Mouse (Mus musculus): ENCODE measurements around the gene Dguok. TPM values are rescaled to one million over a fixed set of nuclear protein-coding genes. Genes with fewer than 3 reads are reported as not detected.

The Dguok gene
- polyA plus RNA-seq, 1 experiment from 2014 or later, result 64.5 TPM

GRCm38 (mm10) chr6:83437802-83438201, 69.0 kb downstream of the Dguok start:
- H3K4me2 ChIP-seq (replicated peaks), result peak overlapping the region; percentile 65; the same call in 1 of the 2 replicates
- no peaks in the 10 kb centered on the region for H3K9me3 ChIP-seq (replicated peaks)
- H3K9ac ChIP-seq, result no peak overlapping the region
- ATAC-seq (ENCODE audit: low FRiP score), result no peak
- WGBS, result 40% methylated on average over 3 of the region's 3 CpGs
- H3K36me3 ChIP-seq, result peaks cover 14% of the 10 kb centered on the region
- no peak overlapping the region for H3K4me3 ChIP-seq
- H3K27ac ChIP-seq, result no peak overlapping the region
- H3K4me1 ChIP-seq, result peaks cover 76% of the 10 kb centered on the region
- H3K27me3 ChIP-seq, result no peaks in the 10 kb centered on the region

- no peak for ATAC-seq (ENCODE audit: low FRiP score)
- H3K9ac ChIP-seq, result no peak overlapping the region
- H3K27ac ChIP-seq, result no peak overlapping the region
- no peak overlapping the region for H3K4me3 ChIP-seq
- H3K4me2 ChIP-seq (replicated peaks), result no peak overlapping the region
- peaks cover 71% of the 10 kb centered on the region for H3K4me1 ChIP-seq
- H3K27me3 ChIP-seq, result no peaks in the 10 kb centered on the region
- peaks cover 18% of the 10 kb centered on the region for H3K36me3 ChIP-seq
- WGBS, result 79% methylated on average over 3 of the region's 3 CpGs
- H3K9me3 ChIP-seq (replicated peaks), result no peaks in the 10 kb centered on the region
Observed at GRCm38 (mm10) chr6:83437225-83437624, 69.5 kb downstream of the Dguok start.

GRCm38 (mm10) chr6:83436547-83436946, 70.2 kb downstream of the Dguok start:
- H3K9me3 ChIP-seq (replicated peaks), result no peaks in the 10 kb centered on the region
- peaks cover 68% of the 10 kb centered on the region for H3K4me1 ChIP-seq
- H3K4me2 ChIP-seq (replicated peaks), result no peak overlapping the region
- H3K27me3 ChIP-seq, result no peaks in the 10 kb centered on the region
- H3K4me3 ChIP-seq, result no peak overlapping the region
- no peak overlapping the region for H3K9ac ChIP-seq
- ATAC-seq (ENCODE audit: low FRiP score), result no peak
- H3K27ac ChIP-seq, result no peak overlapping the region
- H3K36me3 ChIP-seq, result peaks cover 18% of the 10 kb centered on the region
- 86% methylated on average over 4 of the region's 4 CpGs for WGBS

GRCm38 (mm10) chr6:83435174-83435573, 71.6 kb downstream of the Dguok start:
- Histone ChIP-seq H3K27ac (peak overlapping the region; percentile 70), H3K4me1 (peaks cover 65% of the 10 kb centered on the region), H3K4me3 (no peak overlapping the region), H3K4me2 (replicated peaks) (no peak overlapping the region), H3K9me3 (replicated peaks) (no peaks in the 10 kb centered on the region), H3K36me3 (peaks cover 18% of the 10 kb centered on the region), H3K9ac (0 out of 2 replicates have a peak overlapping the region, but pooled peaks have one; percentile 20), H3K27me3 (no peaks in the 10 kb centered on the region)
- no peak for ATAC-seq (ENCODE audit: low FRiP score)
- WGBS, result 51% methylated on average over 5 of the region's 5 CpGs

- H3K9ac ChIP-seq, result no peak overlapping the region
- no peak overlapping the region for H3K4me3 ChIP-seq
- 84% methylated on average over 4 of the region's 4 CpGs for WGBS
- no peak for ATAC-seq (ENCODE audit: low FRiP score)
- H3K27ac ChIP-seq, result no peak overlapping the region
- no peaks in the 10 kb centered on the region for H3K27me3 ChIP-seq
- H3K4me2 ChIP-seq (replicated peaks), result no peak overlapping the region
- peaks cover 16% of the 10 kb centered on the region for H3K36me3 ChIP-seq
- no peaks in the 10 kb centered on the region for H3K9me3 ChIP-seq (replicated peaks)
- peaks cover 61% of the 10 kb centered on the region for H3K4me1 ChIP-seq
Observed at GRCm38 (mm10) chr6:83433546-83433945, 73.2 kb downstream of the Dguok start.

- 82% methylated on average over 7 of the region's 7 CpGs for WGBS
- Histone ChIP-seq H3K4me2 (replicated peaks) (no peak overlapping the region), H3K4me3 (no peak overlapping the region), H3K36me3 (peaks cover 15% of the 10 kb centered on the region; the same call in 1 of the 2 replicates), H3K27ac (no peak overlapping the region), H3K9ac (no peak overlapping the region), H3K9me3 (replicated peaks) (no peaks in the 10 kb centered on the region), H3K4me1 (peaks cover 61% of the 10 kb centered on the region), H3K27me3 (no peaks in the 10 kb centered on the region)
- no peak for ATAC-seq (ENCODE audit: low FRiP score)
Observed at GRCm38 (mm10) chr6:83432966-83433365, 73.8 kb downstream of the Dguok start.

Other genes with a start within 250 kb of the Dguok start
- gene Mthfd2, start 181.1 kb downstream of the Dguok start, polyA plus RNA-seq (2016; fragmentation: Nextera tagmentation; extraction: Ambion mirVana), result 29.8 and 30.0 TPM in 2 replicates
- 52.5 and 55.4 TPM in 2 replicates for gene Mob1a, start 181.0 kb downstream of the Dguok start, polyA plus RNA-seq (2016; fragmentation: Nextera tagmentation; extraction: Ambion mirVana)
- gene Bola3, start 157.8 kb downstream of the Dguok start, polyA plus RNA-seq (2016; fragmentation: Nextera tagmentation; extraction: Ambion mirVana), result 88.5 and 92.1 TPM in 2 replicates
- gene Tet3, start 47.9 kb downstream of the Dguok start, polyA plus RNA-seq (2016; fragmentation: Nextera tagmentation; extraction: Ambion mirVana), result 63.3 and 63.9 TPM in 2 replicates
- 2.5 and 3.9 TPM in 2 replicates for gene Actg2, start 29.3 kb upstream of the Dguok start, polyA plus RNA-seq (2016; fragmentation: Nextera tagmentation; extraction: Ambion mirVana)
- gene Stambp, start 65.8 kb upstream of the Dguok start, polyA plus RNA-seq (2016; fragmentation: Nextera tagmentation; extraction: Ambion mirVana), result 30.6 and 37.1 TPM in 2 replicates
- gene Clec4f, start 149.2 kb upstream of the Dguok start, polyA plus RNA-seq (2016; fragmentation: Nextera tagmentation; extraction: Ambion mirVana), result not detected in 2 replicates
- gene Cd207, start 170.9 kb upstream of the Dguok start, polyA plus RNA-seq (2016; fragmentation: Nextera tagmentation; extraction: Ambion mirVana), result not detected in 2 replicates
- gene Vax2, start 204.3 kb upstream of the Dguok start, polyA plus RNA-seq (2016; fragmentation: Nextera tagmentation; extraction: Ambion mirVana), result not detected in 2 replicates
- gene Atp6v1b1, start 236.0 kb upstream of the Dguok start, polyA plus RNA-seq (2016; fragmentation: Nextera tagmentation; extraction: Ambion mirVana), result 0.23 TPM in 1 of 2 replicates, not detected in the other

Measured in hindbrain, embryonic 12.5 days (tissue).